Mouse (Mus musculus) intestine, embryonic 16.5 days (tissue): ENCODE data around the gene Prdx5. TPM values are rescaled to one million over a fixed set of nuclear protein-coding genes. Genes with fewer than 3 reads are reported as not detected.

ENCODE experiments used
- ATAC-seq: fragments of 200-750 bp; cut with Nextera tagmentation; 2 replicates; pipeline ENCODE4 v1.8.0; 2017; ENCODE audit warnings: moderate TSS enrichment, moderate library complexity
- H3K27ac ChIP-seq: fragments of 300-500 bp; sonication (generic); 2 replicates; pipeline ENCODE4 v1.5.1; 2014; ENCODE audit warnings: mild to moderate bottlenecking, low read length
- H3K27me3 ChIP-seq: fragments of 300-500 bp; sonication (generic); replicated peaks from 2 replicates; pipeline ENCODE4 v1.6.1; 2014; ENCODE audit warnings: low read length, control low read depth, mixed read lengths; ENCODE audit not compliant: control insufficient read depth, insufficient read depth
- H3K36me3 ChIP-seq: fragments of 300-500 bp; sonication (generic); 2 replicates; pipeline ENCODE4 v1.6.1; 2014; ENCODE audit warnings: low read length, control low read depth; ENCODE audit not compliant: control insufficient read depth, insufficient read depth
- H3K4me1 ChIP-seq: fragments of 300-500 bp; sonication (generic); 2 replicates; pipeline ENCODE4 v1.6.1; 2014; ENCODE audit warnings: low read length, control low read depth, mixed read lengths; ENCODE audit not compliant: control insufficient read depth, insufficient read depth
- H3K4me2 ChIP-seq: fragments of 300-500 bp; sonication (generic); 2 replicates; pipeline ENCODE4 v1.6.1; 2014; ENCODE audit warnings: low read depth, low read length, control low read depth
- H3K4me3 ChIP-seq: fragments of 300-500 bp; sonication (generic); 2 replicates; pipeline ENCODE4 v1.5.1; 2014; ENCODE audit warnings: mild to moderate bottlenecking, low read length
- H3K9ac ChIP-seq: fragments of 300-500 bp; sonication (generic); 2 replicates; pipeline ENCODE4 v1.6.1; 2014; ENCODE audit warnings: low read depth, low read length
- H3K9me3 ChIP-seq: fragments of 300-500 bp; sonication (generic); 2 replicates; pipeline ENCODE4 v1.6.1; 2016; ENCODE audit warnings: low read length, control low read depth; ENCODE audit not compliant: control insufficient read depth
- WGBS: fragments of 180-500 bp; shearing (Covaris S2); extraction: QIAGEN DNeasy Blood & Tissue Kit; methylation state at CpG from one replicate; pipeline ENCODE4 v1.1.7; 2014; 5-methylcytosine and 5-hydroxymethylcytosine counted together
- polyA plus RNA-seq: library from polyadenylated mRNA; unstranded; fragments of >200 nt; fragmentation: Nextera tagmentation; extraction: Ambion mirVana; gene quantifications from 2 replicates; pipeline ENCODE4 v1.2.1, GENCODE M21; 2015

Prdx5 gene
- 234 and 241 TPM in 2 replicates for polyA plus RNA-seq

GRCm38 (mm10) chr19:6909507-6910289, at the start of gene Prdx5, which contains the start of gene Trmt112:
Prdx5 (minus strand) TSS chr19:6910106.
Trmt112 (plus strand) TSS chr19:6909698.
- Histone ChIP-seq H3K27ac (peak within 1 kb of the TSS; percentile 99), H3K4me3 (peak within 1 kb of the TSS; percentile 60), H3K27me3 (no peaks in the 10 kb centered on the region), H3K9me3 (no peaks in the 10 kb centered on the region), H3K4me2 (peak within 1 kb of the TSS; percentile 58), H3K4me1 (peaks cover 17% of the 10 kb centered on the region), H3K9ac (peak within 1 kb of the TSS; percentile 77), H3K36me3 (peaks cover 22% of the 10 kb centered on the region)
- peak; percentile 94 for ATAC-seq
- WGBS = under 1% methylated on average over 65 of the region's 65 CpGs

DNA sequence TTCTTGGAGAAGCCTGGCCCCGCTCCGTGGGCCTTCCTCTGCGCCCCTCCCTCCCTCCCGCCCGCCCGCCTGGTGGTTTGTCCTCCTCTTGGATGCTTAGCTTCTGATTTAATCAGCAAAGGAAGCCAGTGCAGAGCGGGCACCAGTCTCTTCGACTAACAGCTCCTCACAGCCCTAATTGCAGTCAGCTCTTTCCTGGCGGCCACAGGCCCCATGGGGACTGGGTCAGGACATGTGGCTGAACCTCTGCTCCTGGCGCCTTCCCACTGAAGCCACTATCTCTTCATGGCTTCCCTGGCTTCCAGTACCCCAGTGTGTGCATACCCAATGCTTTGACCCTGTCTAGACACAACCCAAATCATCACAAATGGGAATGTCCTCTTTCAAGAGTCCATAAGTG, 46.6 kb upstream of the Prdx5 start:
- 87% methylated on average over 10 of the region's 10 CpGs for WGBS
- Histone ChIP-seq H3K4me2 (no peak overlapping the region), H3K9ac (0 out of 2 replicates have a peak overlapping the region, but pooled peaks have one; percentile 11), H3K36me3 (peaks cover 51% of the 10 kb centered on the region), H3K4me1 (peaks cover 28% of the 10 kb centered on the region), H3K27me3 (no peaks in the 10 kb centered on the region), H3K4me3 (no peak overlapping the region), H3K27ac (no peak overlapping the region; the same call in 1 of the 2 replicates), H3K9me3 (no peaks in the 10 kb centered on the region)
- no peak for ATAC-seq

GRCm38 (mm10) chr19:6955424-6955823, 45.5 kb upstream of the Prdx5 start:
- Histone ChIP-seq H3K4me3 (no peak overlapping the region), H3K9me3 (no peaks in the 10 kb centered on the region), H3K27me3 (no peaks in the 10 kb centered on the region), H3K27ac (peak overlapping the region; percentile 48; the same call in 1 of the 2 replicates), H3K36me3 (peaks cover 46% of the 10 kb centered on the region), H3K9ac (no peak overlapping the region), H3K4me1 (peaks cover 28% of the 10 kb centered on the region), H3K4me2 (no peak overlapping the region)
- no peak for ATAC-seq
- WGBS = 78% methylated on average over 7 of the region's 7 CpGs

DNA sequence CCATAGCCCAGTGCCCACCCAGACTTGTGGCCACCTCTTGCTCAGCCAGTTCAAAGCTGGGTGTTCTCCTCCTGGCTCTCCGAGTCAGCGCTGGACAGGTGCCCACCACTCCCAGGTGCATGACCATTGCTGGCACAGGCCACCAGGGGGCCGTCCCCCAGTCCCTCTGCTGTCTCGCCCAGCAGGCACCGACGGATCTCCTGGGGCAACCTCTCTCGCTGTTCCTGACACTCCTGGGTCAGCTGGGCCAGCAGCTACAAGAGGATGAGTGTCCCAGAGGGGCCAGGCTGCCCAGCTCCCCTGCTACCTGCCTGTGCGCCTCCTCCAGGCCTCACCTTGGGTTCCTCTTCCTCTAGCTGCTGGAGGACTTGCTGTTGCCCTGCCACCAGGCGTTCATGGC, 44.1 kb upstream of the Prdx5 start:
- ATAC-seq = no peak
- H3K27ac ChIP-seq = peak overlapping the region; percentile 27; the same call in 1 of the 2 replicates
- H3K9me3 ChIP-seq = no peaks in the 10 kb centered on the region
- H3K4me1 ChIP-seq = peaks cover 39% of the 10 kb centered on the region
- no peak overlapping the region for H3K4me3 ChIP-seq
- H3K9ac ChIP-seq = 0 out of 2 replicates have a peak overlapping the region, but pooled peaks have one; percentile 11
- no peak overlapping the region for H3K4me2 ChIP-seq
- no peaks in the 10 kb centered on the region for H3K27me3 ChIP-seq
- WGBS = 45% methylated on average over 9 of the region's 9 CpGs
- peaks cover 33% of the 10 kb centered on the region for H3K36me3 ChIP-seq

DNA sequence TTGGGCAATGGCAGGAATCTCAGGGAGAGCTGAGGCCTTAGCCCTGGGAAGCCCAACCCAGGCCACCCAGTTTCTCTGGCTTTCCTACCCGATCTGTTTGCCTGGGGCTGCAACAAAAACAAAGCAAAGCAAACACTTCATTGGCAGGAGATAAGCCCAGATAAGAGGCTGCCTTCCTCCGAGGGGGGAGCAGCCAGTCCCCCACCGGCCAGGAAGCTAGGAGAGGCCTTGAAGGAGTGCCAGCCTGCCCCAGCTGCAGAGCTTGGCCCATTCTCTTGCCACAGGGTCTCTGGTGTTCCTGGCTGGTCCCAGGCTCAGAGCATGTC, 42.8 kb upstream of the Prdx5 start:
- H3K4me3 ChIP-seq = peak overlapping the region; percentile 67
- H3K27me3 ChIP-seq = no peaks in the 10 kb centered on the region
- peaks cover 24% of the 10 kb centered on the region for H3K36me3 ChIP-seq
- H3K4me1 ChIP-seq = peaks cover 50% of the 10 kb centered on the region
- peak overlapping the region; percentile 75 for H3K9ac ChIP-seq
- H3K27ac ChIP-seq = peak overlapping the region; percentile 98
- H3K9me3 ChIP-seq = no peaks in the 10 kb centered on the region
- ATAC-seq = peak; percentile 14; the same call in 1 of the 2 replicates
- peak overlapping the region; percentile 80 for H3K4me2 ChIP-seq
- 6% methylated on average over 3 of the region's 3 CpGs for WGBS

GRCm38 (mm10) chr19:6951994-6952711, 42.2 kb upstream of the Prdx5 start:
- peak overlapping the region; percentile 75 for H3K9ac ChIP-seq
- H3K4me3 ChIP-seq = peak overlapping the region; percentile 67
- peak; percentile 72 for ATAC-seq
- WGBS = under 1% methylated on average over 31 of the region's 31 CpGs
- peak overlapping the region; percentile 98 for H3K27ac ChIP-seq
- peak overlapping the region; percentile 80 for H3K4me2 ChIP-seq
- peaks cover 24% of the 10 kb centered on the region for H3K36me3 ChIP-seq
- H3K9me3 ChIP-seq = no peaks in the 10 kb centered on the region
- H3K27me3 ChIP-seq = no peaks in the 10 kb centered on the region
- peaks cover 50% of the 10 kb centered on the region for H3K4me1 ChIP-seq

- peaks cover 57% of the 10 kb centered on the region for H3K4me1 ChIP-seq
- H3K9me3 ChIP-seq = no peaks in the 10 kb centered on the region
- H3K4me2 ChIP-seq = peak overlapping the region; percentile 80
- peak overlapping the region; percentile 67 for H3K4me3 ChIP-seq
- under 1% methylated on average over 35 of the region's 35 CpGs for WGBS
- H3K27ac ChIP-seq = peak overlapping the region; percentile 98
- H3K36me3 ChIP-seq = peaks cover 19% of the 10 kb centered on the region
- H3K9ac ChIP-seq = peak overlapping the region; percentile 75
- ATAC-seq = peak; percentile 74
- no peaks in the 10 kb centered on the region for H3K27me3 ChIP-seq
Observed at GRCm38 (mm10) chr19:6951381-6951968, 41.6 kb upstream of the Prdx5 start.

GRCm38 (mm10) chr19:6950613-6951153, 40.8 kb upstream of the Prdx5 start:
- WGBS = under 1% methylated on average over 28 of the region's 28 CpGs
- peak overlapping the region; percentile 75 for H3K9ac ChIP-seq
- H3K4me3 ChIP-seq = peak overlapping the region; percentile 67
- peaks cover 57% of the 10 kb centered on the region for H3K4me1 ChIP-seq
- H3K4me2 ChIP-seq = peak overlapping the region; percentile 80
- no peaks in the 10 kb centered on the region for H3K27me3 ChIP-seq
- H3K36me3 ChIP-seq = peaks cover 11% of the 10 kb centered on the region
- H3K27ac ChIP-seq = peak overlapping the region; percentile 98
- H3K9me3 ChIP-seq = no peaks in the 10 kb centered on the region
- ATAC-seq = peak; percentile 12

- ATAC-seq = no peak
- Histone ChIP-seq H3K4me2 (peak overlapping the region; percentile 80), H3K4me1 (peaks cover 55% of the 10 kb centered on the region), H3K9ac (peak overlapping the region; percentile 75; the same call in 1 of the 2 replicates), H3K27ac (peak overlapping the region; percentile 98), H3K36me3 (peaks cover 8% of the 10 kb centered on the region; the same call in 1 of the 2 replicates), H3K4me3 (peak overlapping the region; percentile 67), H3K27me3 (no peaks in the 10 kb centered on the region), H3K9me3 (no peaks in the 10 kb centered on the region)
- WGBS = 48% methylated on average over 5 of the region's 5 CpGs
Observed at GRCm38 (mm10) chr19:6949951-6950350, 40.0 kb upstream of the Prdx5 start.
